Mouse (Mus musculus) neural tube, embryonic 14.5 days (tissue): ENCODE data around the gene Strn3. TPM values are rescaled to one million over a fixed set of nuclear protein-coding genes. Genes with fewer than 3 reads are reported as not detected.
A peak's percentile ranks its signal among the peaks of the same experiment; 100 is the strongest.

Experiments
- ATAC-seq: fragments of 200-750 bp; cut with Nextera tagmentation; 2 replicates; pipeline ENCODE4 v1.8.0; 2017; ENCODE audit warnings: low read depth, mild to moderate bottlenecking, moderate TSS enrichment, moderate library complexity
- H3K27ac ChIP-seq: fragments of 300-500 bp; sonication (generic); 2 replicates; pipeline ENCODE4 v1.5.1; 2014; ENCODE audit warnings: low read depth, mild to moderate bottlenecking, control low read depth, low read length, moderate library complexity, mixed read lengths
- H3K27me3 ChIP-seq: fragments of 300-500 bp; sonication (generic); 2 replicates; pipeline ENCODE4 v1.6.1; 2014; ENCODE audit warnings: low read length; ENCODE audit not compliant: control insufficient read depth, insufficient read depth
- H3K36me3 ChIP-seq: fragments of 300-500 bp; sonication (generic); 2 replicates; pipeline ENCODE4 v1.6.1; 2014; ENCODE audit warnings: low read length, mixed read lengths; ENCODE audit not compliant: control insufficient read depth, insufficient read depth
- H3K4me1 ChIP-seq: fragments of 300-500 bp; sonication (generic); 2 replicates; pipeline ENCODE4 v1.6.1; 2014; ENCODE audit warnings: low read length; ENCODE audit not compliant: control insufficient read depth, insufficient read depth
- H3K4me2 ChIP-seq: fragments of 300-500 bp; sonication (generic); 2 replicates; pipeline ENCODE4 v1.6.1; 2014; ENCODE audit warnings: mild to moderate bottlenecking, low read depth, low read length, control low read depth
- H3K4me3 ChIP-seq: fragments of 300-500 bp; sonication (generic); 2 replicates; pipeline ENCODE4 v1.5.1; 2014; ENCODE audit warnings: low read depth, low read length, control low read depth, mixed read lengths
- H3K9ac ChIP-seq: fragments of 300-500 bp; sonication (generic); replicated peaks from 2 replicates; pipeline ENCODE4 v1.6.1; 2014; ENCODE audit warnings: low read depth, mild to moderate bottlenecking, control low read depth, low read length, mixed read lengths
- H3K9me3 ChIP-seq: fragments of 300-500 bp; sonication (generic); 2 replicates; pipeline ENCODE4 v1.6.1; 2016; ENCODE audit warnings: low read length; ENCODE audit not compliant: control insufficient read depth
- WGBS: fragments of 180-500 bp; shearing (Covaris S2); extraction: QIAGEN DNeasy Blood & Tissue Kit; methylation state at CpG from one replicate; pipeline ENCODE4 v1.1.7; 2014; 5-methylcytosine and 5-hydroxymethylcytosine counted together
- polyA plus RNA-seq: library from polyadenylated mRNA; unstranded; fragments of >200 nt; fragmentation: Nextera tagmentation; extraction: Ambion mirVana; gene quantifications from 2 replicates; pipeline ENCODE4 v1.2.1, GENCODE M21; 2014

Strn3 gene
- polyA plus RNA-seq, 1 experiment from 2014 or later: 48.6 TPM

GRCm38 (mm10) chr12:51636689-51637470 is 54.8 kb downstream of the Strn3 start:
- Histone ChIP-seq H3K4me1 (no peaks in the 10 kb centered on the region), H3K4me3 (no peak overlapping the region), H3K36me3 (no peaks in the 10 kb centered on the region), H3K4me2 (no peak overlapping the region), H3K27me3 (no peaks in the 10 kb centered on the region), H3K9me3 (no peaks in the 10 kb centered on the region), H3K9ac (no peak overlapping the region), H3K27ac (no peak overlapping the region)
- 85% methylated on average over 2 of the region's 2 CpGs for WGBS
- no peak for ATAC-seq

GRCm38 (mm10) chr12:51636260-51636659 is 55.4 kb downstream of the Strn3 start:
- H3K27ac ChIP-seq: no peak overlapping the region
- no peak overlapping the region for H3K4me2 ChIP-seq
- no peaks in the 10 kb centered on the region for H3K36me3 ChIP-seq
- ATAC-seq: no peak
- H3K27me3 ChIP-seq: no peaks in the 10 kb centered on the region
- 93% methylated on average over 2 of the region's 2 CpGs for WGBS
- no peak overlapping the region for H3K4me3 ChIP-seq
- no peak overlapping the region for H3K9ac ChIP-seq
- no peaks in the 10 kb centered on the region for H3K4me1 ChIP-seq
- H3K9me3 ChIP-seq: no peaks in the 10 kb centered on the region

- Histone ChIP-seq H3K9ac (no peak overlapping the region), H3K9me3 (no peaks in the 10 kb centered on the region), H3K4me2 (no peak overlapping the region), H3K4me3 (no peak overlapping the region), H3K36me3 (no peaks in the 10 kb centered on the region), H3K27me3 (no peaks in the 10 kb centered on the region), H3K27ac (no peak overlapping the region), H3K4me1 (no peaks in the 10 kb centered on the region)
- WGBS: 78% methylated on average over 4 of the region's 4 CpGs
- ATAC-seq: no peak
Measured at GRCm38 (mm10) chr12:51633481-51633880, 58.2 kb downstream of the Strn3 start.

GRCm38 (mm10) chr12:51623366-51623694 is 68.4 kb downstream of the Strn3 start:
- Histone ChIP-seq H3K27me3 (no peaks in the 10 kb centered on the region), H3K4me3 (no peak overlapping the region), H3K9me3 (no peaks in the 10 kb centered on the region), H3K36me3 (peaks cover 8% of the 10 kb centered on the region; the same call in 1 of the 2 replicates), H3K9ac (no peak overlapping the region), H3K27ac (no peak overlapping the region), H3K4me2 (no peak overlapping the region), H3K4me1 (no peaks in the 10 kb centered on the region)
- ATAC-seq: peak; percentile 58; the same call in 1 of the 2 replicates

GRCm38 (mm10) chr12:51622670-51623365 is 68.9 kb downstream of the Strn3 start:
- Histone ChIP-seq H3K4me1 (no peaks in the 10 kb centered on the region), H3K4me2 (no peak overlapping the region), H3K9me3 (no peaks in the 10 kb centered on the region), H3K4me3 (no peak overlapping the region), H3K27ac (no peak overlapping the region), H3K36me3 (peaks cover 8% of the 10 kb centered on the region; the same call in 1 of the 2 replicates), H3K9ac (no peak overlapping the region), H3K27me3 (no peaks in the 10 kb centered on the region)
- WGBS: 73% methylated on average over 5 of the region's 5 CpGs
- ATAC-seq: peak; percentile 85

GRCm38 (mm10) chr12:51621161-51621560 is 70.5 kb downstream of the Strn3 start:
- no peak overlapping the region for H3K9ac ChIP-seq
- no peak overlapping the region for H3K4me2 ChIP-seq
- no peaks in the 10 kb centered on the region for H3K4me1 ChIP-seq
- no peak for ATAC-seq
- no peaks in the 10 kb centered on the region for H3K9me3 ChIP-seq
- 97% methylated on average over 5 of the region's 5 CpGs for WGBS
- no peak overlapping the region for H3K4me3 ChIP-seq
- no peak overlapping the region for H3K27ac ChIP-seq
- H3K36me3 ChIP-seq: peaks cover 8% of the 10 kb centered on the region; the same call in 1 of the 2 replicates
- H3K27me3 ChIP-seq: no peaks in the 10 kb centered on the region

GRCm38 (mm10) chr12:51620572-51620971 is 71.1 kb downstream of the Strn3 start:
- no peaks in the 10 kb centered on the region for H3K9me3 ChIP-seq
- no peak overlapping the region for H3K4me2 ChIP-seq
- no peak overlapping the region for H3K4me3 ChIP-seq
- no peak for ATAC-seq
- H3K4me1 ChIP-seq: no peaks in the 10 kb centered on the region
- H3K36me3 ChIP-seq: peaks cover 8% of the 10 kb centered on the region; the same call in 1 of the 2 replicates
- no peak overlapping the region for H3K9ac ChIP-seq
- H3K27ac ChIP-seq: no peak overlapping the region
- H3K27me3 ChIP-seq: no peaks in the 10 kb centered on the region

GRCm38 (mm10) chr12:51612361-51612760 is 79.3 kb downstream of the Strn3 start:
- no peaks in the 10 kb centered on the region for H3K9me3 ChIP-seq
- no peak overlapping the region for H3K4me2 ChIP-seq
- no peak overlapping the region for H3K9ac ChIP-seq
- no peaks in the 10 kb centered on the region for H3K27me3 ChIP-seq
- no peak overlapping the region for H3K4me3 ChIP-seq
- peaks cover 10% of the 10 kb centered on the region; the same call in 1 of the 2 replicates for H3K36me3 ChIP-seq
- ATAC-seq: no peak
- no peak overlapping the region for H3K27ac ChIP-seq
- no peaks in the 10 kb centered on the region for H3K4me1 ChIP-seq
- WGBS: 94% methylated on average over 5 of the region's 5 CpGs

GRCm38 (mm10) chr12:51606138-51606537 is 85.6 kb downstream of the Strn3 start:
- no peaks in the 10 kb centered on the region for H3K9me3 ChIP-seq
- no peak overlapping the region for H3K27ac ChIP-seq
- no peak overlapping the region for H3K9ac ChIP-seq
- no peak overlapping the region for H3K4me3 ChIP-seq
- ATAC-seq: no peak
- H3K4me2 ChIP-seq: no peak overlapping the region
- no peaks in the 10 kb centered on the region for H3K27me3 ChIP-seq
- whole genome bisulfite sequencing: 92% methylated on average over 4 of the region's 4 CpGs
- H3K4me1 ChIP-seq: no peaks in the 10 kb centered on the region
- peaks cover 10% of the 10 kb centered on the region; the same call in 1 of the 2 replicates for H3K36me3 ChIP-seq
